Mouse (Mus musculus) neural tube, embryonic 15.5 days (tissue): ENCODE results near the gene Tspan2. TPM values are rescaled to one million over a fixed set of nuclear protein-coding genes. Genes with fewer than 3 reads are reported as not detected.
A peak's percentile ranks its signal among the peaks of the same experiment; 100 is the strongest.

Experiments
- ATAC-seq: fragments of 200-750 bp; cut with Nextera tagmentation; 2 replicates; pipeline ENCODE4 v1.8.0; 2017; ENCODE audit warnings: mild to moderate bottlenecking, moderate TSS enrichment, moderate library complexity; ENCODE audit not compliant: low FRiP score
- H3K27ac ChIP-seq: fragments of 300-500 bp; sonication (generic); replicated peaks from 2 replicates; pipeline ENCODE4 v1.5.1; 2015; ENCODE audit warnings: mild to moderate bottlenecking, inconsistent platforms
- H3K27me3 ChIP-seq: fragments of 300-500 bp; sonication (generic); replicated peaks from 2 replicates; pipeline ENCODE4 v1.6.1; 2015; ENCODE audit warnings: inconsistent platforms
- H3K36me3 ChIP-seq: fragments of 300-500 bp; sonication (generic); 2 replicates; pipeline ENCODE4 v1.6.1; 2015; ENCODE audit warnings: inconsistent platforms
- H3K4me1 ChIP-seq: fragments of 300-500 bp; sonication (generic); 2 replicates; pipeline ENCODE4 v1.6.1; 2015; ENCODE audit warnings: inconsistent platforms
- H3K4me2 ChIP-seq: fragments of 300-500 bp; sonication (generic); 2 replicates; pipeline ENCODE4 v1.6.1; 2015; ENCODE audit warnings: inconsistent platforms, mild to moderate bottlenecking, moderate library complexity
- H3K4me3 ChIP-seq: fragments of 300-500 bp; sonication (generic); replicated peaks from 2 replicates; pipeline ENCODE4 v1.5.1; 2015; ENCODE audit warnings: mild to moderate bottlenecking, inconsistent platforms
- H3K9ac ChIP-seq: fragments of 300-500 bp; sonication (generic); replicated peaks from 2 replicates; pipeline ENCODE4 v1.6.1; 2015; ENCODE audit warnings: mild to moderate bottlenecking, inconsistent platforms
- H3K9me3 ChIP-seq: fragments of 300-500 bp; sonication (generic); replicated peaks from 2 replicates; pipeline ENCODE4 v1.6.1; 2016; ENCODE audit warnings: inconsistent platforms
- WGBS: fragments of 180-500 bp; shearing (Covaris S2); methylation state at CpG from one replicate; pipeline ENCODE4 v1.1.7; 2015; ENCODE audit warnings: mixed read lengths; 5-methylcytosine and 5-hydroxymethylcytosine counted together
- polyA plus RNA-seq: library from polyadenylated mRNA; unstranded; fragments of >200 nt; fragmentation: Nextera tagmentation; extraction: Ambion mirVana; gene quantifications from 2 replicates; pipeline ENCODE4 v1.2.1, GENCODE M21; 2015

The Tspan2 gene
- polyA plus RNA-seq, 1 experiment from 2014 or later = 15.9 TPM

GRCm38 (mm10) chr3:102715839-102716238, 18.5 kb upstream of the Tspan2 start:
- no peaks in the 10 kb centered on the region for H3K9me3 ChIP-seq
- H3K27me3 ChIP-seq = no peaks in the 10 kb centered on the region
- no peaks in the 10 kb centered on the region for H3K36me3 ChIP-seq
- no peak overlapping the region for H3K4me2 ChIP-seq
- H3K9ac ChIP-seq = no peak overlapping the region
- H3K4me1 ChIP-seq = 0 out of 2 replicates have a peak, but pooled peaks cover 3% of the 10 kb centered on the region
- H3K27ac ChIP-seq = no peak overlapping the region
- no peak for ATAC-seq
- WGBS = 91% methylated on average over 8 of the region's 8 CpGs
- no peak overlapping the region for H3K4me3 ChIP-seq

GRCm38 (mm10) chr3:102717586-102718285, 16.6 kb upstream of the Tspan2 start:
- no peak for ATAC-seq
- no peaks in the 10 kb centered on the region for H3K27me3 ChIP-seq
- 0 out of 2 replicates have a peak, but pooled peaks cover 3% of the 10 kb centered on the region for H3K4me1 ChIP-seq

GRCm38 (mm10) chr3:102723154-102723553, 11.2 kb upstream of the Tspan2 start:
- Histone ChIP-seq H3K4me3 (no peak overlapping the region), H3K9ac (no peak overlapping the region), H3K36me3 (no peaks in the 10 kb centered on the region), H3K4me1 (peaks cover 5% of the 10 kb centered on the region), H3K4me2 (no peak overlapping the region), H3K9me3 (no peaks in the 10 kb centered on the region), H3K27ac (no peak overlapping the region), H3K27me3 (no peaks in the 10 kb centered on the region)
- ATAC-seq = no peak
- WGBS = 78% methylated on average over 4 of the region's 4 CpGs

More at GRCm38 (mm10) chr3:102717586-102718285, 16.6 kb upstream of the Tspan2 start:
- Histone ChIP-seq H3K27ac (no peak overlapping the region), H3K4me2 (no peak overlapping the region), H3K36me3 (no peaks in the 10 kb centered on the region), H3K4me3 (no peak overlapping the region), H3K9ac (no peak overlapping the region), H3K9me3 (no peaks in the 10 kb centered on the region)
- WGBS = 64% methylated on average over 3 of the region's 3 CpGs

- WGBS = 44% methylated on average over 6 of the region's 6 CpGs
- Histone ChIP-seq H3K4me2 (peak overlapping the region; percentile 21), H3K36me3 (no peaks in the 10 kb centered on the region), H3K4me1 (peaks cover 5% of the 10 kb centered on the region), H3K4me3 (no peak overlapping the region), H3K27me3 (no peaks in the 10 kb centered on the region), H3K9me3 (no peaks in the 10 kb centered on the region), H3K9ac (no peak overlapping the region), H3K27ac (0 out of 2 replicates have a peak overlapping the region, but pooled peaks have one; percentile 28)
- ATAC-seq = no peak
Measured at GRCm38 (mm10) chr3:102723841-102724570, 10.3 kb upstream of the Tspan2 start.

- no peaks in the 10 kb centered on the region for H3K36me3 ChIP-seq
- ATAC-seq = no peak
- H3K9me3 ChIP-seq = no peaks in the 10 kb centered on the region
- H3K4me2 ChIP-seq = no peak overlapping the region
- H3K4me1 ChIP-seq = peaks cover 5% of the 10 kb centered on the region
- 83% methylated on average over 7 of the region's 7 CpGs for WGBS
- no peak overlapping the region for H3K4me3 ChIP-seq
- no peak overlapping the region for H3K9ac ChIP-seq
- no peaks in the 10 kb centered on the region for H3K27me3 ChIP-seq
- no peak overlapping the region for H3K27ac ChIP-seq
Measured at GRCm38 (mm10) chr3:102724798-102725459, 9.4 kb upstream of the Tspan2 start.

- Histone ChIP-seq H3K4me2 (no peak overlapping the region), H3K36me3 (no peaks in the 10 kb centered on the region), H3K9me3 (no peaks in the 10 kb centered on the region), H3K4me3 (no peak overlapping the region), H3K4me1 (peaks cover 7% of the 10 kb centered on the region), H3K27ac (no peak overlapping the region), H3K27me3 (no peaks in the 10 kb centered on the region), H3K9ac (no peak overlapping the region)
- ATAC-seq = no peak
- 69% methylated on average over 5 of the region's 5 CpGs for WGBS
Measured at GRCm38 (mm10) chr3:102729416-102729815, 4.9 kb upstream of the Tspan2 start.

- H3K27me3 ChIP-seq = no peaks in the 10 kb centered on the region
- H3K4me3 ChIP-seq = no peak overlapping the region
- H3K9ac ChIP-seq = no peak overlapping the region
- peaks cover 18% of the 10 kb centered on the region for H3K4me1 ChIP-seq
- no peaks in the 10 kb centered on the region for H3K36me3 ChIP-seq
- WGBS = 80% methylated on average over 3 of the region's 3 CpGs
- ATAC-seq = no peak
- no peaks in the 10 kb centered on the region for H3K9me3 ChIP-seq
- H3K4me2 ChIP-seq = no peak overlapping the region
- no peak overlapping the region for H3K27ac ChIP-seq
Measured at GRCm38 (mm10) chr3:102731112-102731511, 3.2 kb upstream of the Tspan2 start.

- no peaks in the 10 kb centered on the region for H3K9me3 ChIP-seq
- H3K4me2 ChIP-seq = no peak overlapping the region
- H3K36me3 ChIP-seq = no peaks in the 10 kb centered on the region
- WGBS = 84% methylated on average over 4 of the region's 4 CpGs
- no peak overlapping the region for H3K4me3 ChIP-seq
- no peaks in the 10 kb centered on the region for H3K27me3 ChIP-seq
- no peak for ATAC-seq
- H3K9ac ChIP-seq = no peak overlapping the region
- no peak overlapping the region for H3K27ac ChIP-seq
- H3K4me1 ChIP-seq = peaks cover 27% of the 10 kb centered on the region
Measured at GRCm38 (mm10) chr3:102732619-102733018, 1.7 kb upstream of the Tspan2 start.

GRCm38 (mm10) chr3:102733050-102733449, 1.3 kb upstream of the Tspan2 start:
- 90% methylated on average over 3 of the region's 3 CpGs for WGBS
- Histone ChIP-seq H3K36me3 (no peaks in the 10 kb centered on the region), H3K9ac (no peak overlapping the region), H3K9me3 (no peaks in the 10 kb centered on the region), H3K4me3 (no peak overlapping the region), H3K27ac (no peak overlapping the region), H3K4me1 (peaks cover 28% of the 10 kb centered on the region), H3K4me2 (no peak overlapping the region), H3K27me3 (no peaks in the 10 kb centered on the region)
- no peak for ATAC-seq

- 43% methylated on average over 6 of the region's 6 CpGs for WGBS
- H3K27ac ChIP-seq = peak overlapping the region; percentile 69
Measured at GRCm38 (mm10) chr3:102733936-102734312, 405 bp upstream of the Tspan2 start.

GRCm38 (mm10) chr3:102735031-102735558, 766 bp downstream of the Tspan2 start:
- Histone ChIP-seq H3K9me3 (no peaks in the 10 kb centered on the region), H3K27ac (peak overlapping the region; percentile 69), H3K9ac (peak overlapping the region; percentile 82), H3K36me3 (no peaks in the 10 kb centered on the region), H3K4me3 (peak overlapping the region; percentile 78), H3K4me2 (peak overlapping the region; percentile 88), H3K4me1 (peaks cover 35% of the 10 kb centered on the region), H3K27me3 (no peaks in the 10 kb centered on the region)
- WGBS = 0% methylated on average over 33 of the region's 33 CpGs
- ATAC-seq = peak; percentile 78

More at GRCm38 (mm10) chr3:102733936-102734312, 405 bp upstream of the Tspan2 start:
- ATAC-seq = no peak
- H3K36me3 ChIP-seq = no peaks in the 10 kb centered on the region
- peak overlapping the region; percentile 78 for H3K4me3 ChIP-seq
- peak overlapping the region; percentile 82 for H3K9ac ChIP-seq
- peak overlapping the region; percentile 88 for H3K4me2 ChIP-seq
- no peaks in the 10 kb centered on the region for H3K27me3 ChIP-seq
- no peaks in the 10 kb centered on the region for H3K9me3 ChIP-seq
- peaks cover 35% of the 10 kb centered on the region for H3K4me1 ChIP-seq
